Mouse (Mus musculus): Measurements from ENCODE around the gene Agbl1. TPM values are rescaled to one million over a fixed set of nuclear protein-coding genes. Genes with fewer than 3 reads are reported as not detected.

Gene Agbl1
- polyA plus RNA-seq, 1 experiment from 2014 or later, result not detected

DNA sequence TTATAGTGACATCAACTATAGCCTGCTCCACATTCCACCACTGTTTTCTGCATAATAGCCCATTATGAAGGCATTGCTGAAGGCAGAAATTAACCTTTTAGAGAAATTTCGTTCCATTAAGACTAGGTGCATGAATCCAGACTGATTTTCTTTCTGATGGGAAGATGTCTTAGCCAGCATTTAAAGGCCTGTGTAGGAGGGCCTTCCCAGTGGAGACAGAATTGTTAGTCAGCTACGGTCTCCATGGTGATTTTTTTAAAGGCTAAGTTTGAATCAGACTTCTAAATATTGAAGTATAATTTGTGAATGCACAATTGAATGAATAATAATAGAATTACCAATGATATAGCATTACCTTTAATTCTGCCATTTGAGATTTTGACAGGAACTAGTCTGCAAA lies 920.2 kb downstream of the Agbl1 start:
- Histone ChIP-seq H3K4me1 (replicated peaks; ENCODE audit: control insufficient read depth, insufficient read depth, low read length) (no peaks in the 10 kb centered on the region), H3K9ac (ENCODE audit: low read depth, low read length) (no peak overlapping the region), H3K27ac (ENCODE audit: low read depth, low read length) (no peak overlapping the region), H3K4me2 (replicated peaks; ENCODE audit: low read depth) (no peak overlapping the region), H3K9me3 (ENCODE audit: control insufficient read depth) (no peaks in the 10 kb centered on the region), H3K27me3 (replicated peaks; ENCODE audit: control insufficient read depth, insufficient read depth, low read length) (no peaks in the 10 kb centered on the region), H3K36me3 (ENCODE audit: control insufficient read depth, insufficient read depth) (no peaks in the 10 kb centered on the region), H3K4me3 (ENCODE audit: low read depth, low read length) (no peak overlapping the region)
- 76% methylated on average over 2 of the region's 2 CpGs for WGBS
- no peak for TF ChIP-seq CTCF (IDR thresholded peaks at IDR 0.05; ENCODE audit: low read depth)
- ATAC-seq, result no peak

GRCm38 (mm10) chr7:77152393-77152792 lies 922.7 kb downstream of the Agbl1 start:
- Histone ChIP-seq H3K4me2 (replicated peaks; ENCODE audit: low read depth) (no peak overlapping the region), H3K4me1 (replicated peaks; ENCODE audit: control insufficient read depth, insufficient read depth, low read length) (no peaks in the 10 kb centered on the region), H3K9me3 (ENCODE audit: control insufficient read depth) (no peaks in the 10 kb centered on the region), H3K27ac (ENCODE audit: low read depth, low read length) (no peak overlapping the region), H3K9ac (ENCODE audit: low read depth, low read length) (no peak overlapping the region), H3K27me3 (replicated peaks; ENCODE audit: control insufficient read depth, insufficient read depth, low read length) (no peaks in the 10 kb centered on the region), H3K4me3 (ENCODE audit: low read depth, low read length) (no peak overlapping the region), H3K36me3 (ENCODE audit: control insufficient read depth, insufficient read depth) (no peaks in the 10 kb centered on the region)
- WGBS, result 52% methylated on average over 3 of the region's 3 CpGs
- ATAC-seq, result no peak
- no peak for TF ChIP-seq CTCF (IDR thresholded peaks at IDR 0.05; ENCODE audit: low read depth)

- no peak for ATAC-seq
- Histone ChIP-seq H3K9me3 (ENCODE audit: control insufficient read depth) (no peaks in the 10 kb centered on the region), H3K9ac (ENCODE audit: low read depth, low read length) (no peak overlapping the region), H3K36me3 (ENCODE audit: control insufficient read depth, insufficient read depth) (no peaks in the 10 kb centered on the region), H3K27ac (ENCODE audit: low read depth, low read length) (no peak overlapping the region), H3K27me3 (replicated peaks; ENCODE audit: control insufficient read depth, insufficient read depth, low read length) (no peaks in the 10 kb centered on the region), H3K4me3 (ENCODE audit: low read depth, low read length) (no peak overlapping the region), H3K4me2 (replicated peaks; ENCODE audit: low read depth) (no peak overlapping the region), H3K4me1 (replicated peaks; ENCODE audit: control insufficient read depth, insufficient read depth, low read length) (no peaks in the 10 kb centered on the region)
- TF ChIP-seq CTCF (IDR thresholded peaks at IDR 0.05; ENCODE audit: low read depth), result no peak
- WGBS, result 52% methylated on average over 1 of the region's 1 CpGs
These were observed 923.2 kb downstream of the Agbl1 start for GRCm38 (mm10) chr7:77152909-77153308.

DNA sequence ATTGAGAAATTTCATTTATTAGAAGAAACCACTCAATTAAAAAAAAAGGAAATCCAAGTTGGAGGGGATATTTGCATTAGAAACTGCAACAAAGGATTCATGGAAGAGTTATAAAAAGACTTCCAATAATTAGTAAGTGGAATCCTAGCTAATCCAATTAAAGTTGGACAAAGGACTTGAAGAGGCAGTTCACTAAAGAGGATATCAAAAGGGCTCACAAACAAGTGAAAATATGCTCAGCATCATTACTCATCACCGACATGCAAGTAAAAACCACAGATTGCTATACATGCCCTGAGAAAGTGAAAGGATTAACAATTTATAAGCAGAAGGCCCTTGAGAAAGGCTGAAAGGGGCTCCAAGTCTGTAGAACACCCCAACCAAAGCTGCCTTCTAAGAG lies 935.2 kb downstream of the Agbl1 start:
- H3K27ac ChIP-seq (ENCODE audit: low read depth, low read length), result no peak overlapping the region
- TF ChIP-seq CTCF (IDR thresholded peaks at IDR 0.05; ENCODE audit: low read depth), result no peak
- H3K4me2 ChIP-seq (replicated peaks; ENCODE audit: low read depth), result no peak overlapping the region
- H3K9ac ChIP-seq (ENCODE audit: low read depth, low read length), result no peak overlapping the region
- H3K4me1 ChIP-seq (replicated peaks; ENCODE audit: control insufficient read depth, insufficient read depth, low read length), result no peaks in the 10 kb centered on the region
- H3K4me3 ChIP-seq (ENCODE audit: low read depth, low read length), result no peak overlapping the region
- H3K27me3 ChIP-seq (replicated peaks; ENCODE audit: control insufficient read depth, insufficient read depth, low read length), result no peaks in the 10 kb centered on the region
- WGBS, result 93% methylated on average over 1 of the region's 1 CpGs
- H3K36me3 ChIP-seq (ENCODE audit: control insufficient read depth, insufficient read depth), result no peaks in the 10 kb centered on the region
- no peaks in the 10 kb centered on the region for H3K9me3 ChIP-seq (ENCODE audit: control insufficient read depth)
- ATAC-seq, result no peak
